Mouse (Mus musculus) layer of hippocampus, postnatal 36 days (tissue): Measurements from ENCODE around the gene Has1. TPM values are rescaled to one million over a fixed set of nuclear protein-coding genes. Genes with fewer than 3 reads are reported as not detected.

Experiments
- DNase-seq, 2 experiments: peaks; one replicate each; pipeline ENCODE4 v3.0.0; 2022
- total RNA-seq, 2 experiments: library from RNA; stranded (reverse); gene quantifications; 2 replicates each; pipeline ENCODE4 v1.2.3; 2021

Gene Has1
- total RNA-seq, 2 experiments from 2014 or later: 0.32 to 0.61 TPM

GRCm38 (mm10) chr17:17843534-17844261 lies 11.3 kb downstream of the Has1 start:
- DNase-seq: no peak

- DNase-seq: no peak
Measured at GRCm38 (mm10) chr17:17840796-17841195, 14.2 kb downstream of the Has1 start.

- no peak for DNase-seq
Measured at GRCm38 (mm10) chr17:17839276-17839675, 15.7 kb downstream of the Has1 start.

- DNase-seq: peak; percentile 95 to 96
Measured at GRCm38 (mm10) chr17:17837919-17838701, 16.9 kb downstream of the Has1 start.

GRCm38 (mm10) chr17:17837426-17837825 lies 17.6 kb downstream of the Has1 start:
- DNase-seq: no peak

DNA sequence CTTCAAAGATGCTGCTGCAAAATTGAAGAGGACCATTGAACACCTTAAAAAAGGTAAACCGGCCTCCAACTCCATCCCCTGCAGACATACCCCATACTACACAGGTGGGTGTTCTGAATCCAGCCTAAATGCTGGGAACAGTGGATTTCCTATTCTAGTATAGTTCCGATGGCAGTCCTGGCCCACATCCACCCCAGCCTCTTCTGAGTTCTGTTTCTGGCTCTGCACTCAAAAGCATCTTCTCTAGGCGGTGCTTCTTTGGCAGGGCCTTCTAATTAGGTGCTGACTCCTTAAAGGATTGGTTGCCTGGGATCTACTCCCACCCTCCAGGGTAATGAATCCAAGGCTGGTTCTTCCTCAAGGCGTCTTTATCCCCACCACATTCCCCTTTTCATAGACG lies 18.9 kb downstream of the Has1 start:
- peak in 1 of 2 experiments; percentile 15 for DNase-seq

- DNase-seq: no peak
Measured at GRCm38 (mm10) chr17:17834896-17835295, 20.1 kb downstream of the Has1 start.

- DNase-seq: no peak
Measured at GRCm38 (mm10) chr17:17830731-17831130, 24.3 kb downstream of the Has1 start.

GRCm38 (mm10) chr17:17829816-17830535 lies 25.0 kb downstream of the Has1 start:
- no peak for DNase-seq

DNA sequence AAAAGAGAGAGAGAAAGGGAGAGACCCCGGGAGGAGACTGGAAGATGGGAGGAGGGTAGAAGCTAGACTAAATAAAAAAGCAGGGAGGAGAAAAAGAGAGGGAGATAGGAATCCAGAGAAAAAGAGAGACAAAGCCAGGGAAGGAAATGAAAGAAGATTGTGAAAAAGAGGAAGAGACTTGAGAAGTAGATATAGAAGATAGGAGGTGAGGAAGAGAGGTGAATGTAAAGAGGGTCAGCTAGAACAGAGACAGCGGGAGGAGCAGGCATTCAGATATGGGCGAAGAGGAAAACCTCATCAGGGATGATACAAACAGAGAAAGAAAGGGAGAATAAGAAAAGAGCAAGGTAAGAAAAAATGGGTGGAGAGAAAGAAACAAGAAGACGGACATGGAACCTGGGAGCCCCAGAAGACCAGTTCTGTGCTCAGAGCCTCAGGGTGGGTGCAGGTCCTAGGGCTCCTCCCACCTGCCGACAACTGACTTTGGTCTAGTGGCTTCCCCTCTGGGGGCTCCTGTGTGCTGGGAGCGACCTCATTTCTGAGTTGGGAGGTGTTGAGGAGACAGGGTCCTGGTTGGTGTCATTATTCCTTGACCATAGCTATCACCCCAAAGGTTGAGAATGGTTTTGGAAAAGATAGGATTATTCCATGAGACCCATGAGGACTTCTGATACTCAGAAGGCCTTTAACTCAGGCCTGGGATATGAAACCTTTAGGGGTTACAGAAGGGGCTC lies 25.8 kb downstream of the Has1 start:
- DNase-seq: peak in 1 of 2 experiments; percentile 19

GRCm38 (mm10) chr17:17828191-17828981 lies 26.6 kb downstream of the Has1 start:
- DNase-seq: peak; percentile 26 to 44

- peak; percentile 44 to 50 for DNase-seq
Measured at GRCm38 (mm10) chr17:17827658-17828190, 27.3 kb downstream of the Has1 start.

DNA sequence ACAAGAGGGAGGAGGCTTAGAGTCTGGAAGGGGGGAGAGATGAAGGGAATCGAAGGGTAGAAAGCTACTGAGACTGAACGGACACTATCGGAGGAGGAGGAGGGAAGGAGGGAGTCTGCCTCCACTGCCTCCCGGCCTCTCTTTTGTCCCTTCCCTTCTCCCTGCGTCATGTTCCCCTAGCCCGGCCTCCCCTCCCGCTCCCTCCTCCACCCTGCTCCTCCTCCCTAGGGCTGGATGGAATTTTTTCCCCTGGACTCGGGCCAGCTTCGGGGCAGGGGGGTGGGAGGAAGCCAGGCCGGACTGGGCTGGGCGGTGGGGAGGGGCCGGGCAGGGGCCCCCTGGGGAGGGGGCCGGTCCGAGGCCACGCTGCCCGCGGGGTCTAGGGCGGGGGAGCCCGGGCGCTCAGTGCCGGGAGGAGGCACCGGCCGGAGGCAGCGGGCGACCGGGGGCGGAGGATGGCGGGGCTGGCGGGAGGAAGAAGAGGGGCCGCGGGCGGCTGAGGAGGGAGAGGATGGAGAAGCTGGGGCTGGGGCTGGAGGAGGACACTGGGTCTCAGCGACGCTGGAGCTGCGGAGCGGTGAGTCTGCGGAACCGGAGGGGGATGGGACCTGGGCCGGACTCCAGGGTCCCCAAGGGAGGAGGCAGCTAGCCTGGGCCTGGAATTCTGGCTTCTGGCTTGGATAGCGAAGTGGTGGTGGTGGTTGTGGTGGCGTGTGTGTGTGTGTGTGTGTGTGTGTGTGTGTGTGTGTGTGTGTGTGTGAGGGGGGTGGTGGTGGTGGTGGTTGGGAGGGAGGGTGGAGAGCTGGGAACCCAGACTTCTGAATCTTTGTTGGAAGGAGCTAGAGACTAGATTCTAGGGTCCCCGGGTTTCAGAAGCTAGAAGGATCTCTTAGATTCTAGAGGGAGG lies 28.0 kb downstream of the Has1 start, which contains the start of gene Spaca6:
TSS of gene Spaca6 (plus strand) at position 408 of the 907 bp plus-strand sequence.
- peak; percentile 91 to 92 for DNase-seq

DNA sequence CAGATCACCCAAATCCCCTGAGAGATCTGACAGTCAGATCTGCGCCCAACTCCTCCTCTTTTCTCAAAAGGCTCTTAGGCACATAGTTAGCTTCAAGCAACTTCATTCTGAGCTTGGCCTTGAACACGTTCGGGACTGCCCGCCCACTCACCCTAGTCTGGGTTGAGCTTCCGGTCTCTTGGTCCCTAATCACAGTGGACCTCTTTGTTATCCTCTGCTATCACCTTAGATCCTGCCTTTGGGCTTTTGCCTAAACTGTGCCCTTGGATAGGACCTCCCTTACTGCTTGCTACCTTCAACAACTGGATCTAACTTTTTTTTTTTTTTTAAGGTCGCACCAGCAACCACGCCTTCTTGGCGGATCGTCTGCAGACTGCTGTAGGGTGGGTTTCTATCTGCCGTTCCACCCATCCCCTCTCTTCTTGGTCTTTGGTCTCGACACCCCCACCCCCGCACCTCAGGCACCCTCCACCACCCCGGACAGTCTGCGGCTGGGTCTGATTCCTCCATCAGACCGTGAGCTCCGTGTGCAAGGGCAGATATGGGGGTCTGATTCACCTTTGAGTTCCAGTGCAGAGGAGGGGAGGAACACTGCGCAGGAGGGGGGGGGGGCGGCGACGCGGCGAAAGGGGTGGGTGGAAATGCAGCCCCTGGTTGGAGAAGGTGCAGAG lies 28.9 kb downstream of the Has1 start:
- peak; percentile 21 to 25 for DNase-seq

DNA sequence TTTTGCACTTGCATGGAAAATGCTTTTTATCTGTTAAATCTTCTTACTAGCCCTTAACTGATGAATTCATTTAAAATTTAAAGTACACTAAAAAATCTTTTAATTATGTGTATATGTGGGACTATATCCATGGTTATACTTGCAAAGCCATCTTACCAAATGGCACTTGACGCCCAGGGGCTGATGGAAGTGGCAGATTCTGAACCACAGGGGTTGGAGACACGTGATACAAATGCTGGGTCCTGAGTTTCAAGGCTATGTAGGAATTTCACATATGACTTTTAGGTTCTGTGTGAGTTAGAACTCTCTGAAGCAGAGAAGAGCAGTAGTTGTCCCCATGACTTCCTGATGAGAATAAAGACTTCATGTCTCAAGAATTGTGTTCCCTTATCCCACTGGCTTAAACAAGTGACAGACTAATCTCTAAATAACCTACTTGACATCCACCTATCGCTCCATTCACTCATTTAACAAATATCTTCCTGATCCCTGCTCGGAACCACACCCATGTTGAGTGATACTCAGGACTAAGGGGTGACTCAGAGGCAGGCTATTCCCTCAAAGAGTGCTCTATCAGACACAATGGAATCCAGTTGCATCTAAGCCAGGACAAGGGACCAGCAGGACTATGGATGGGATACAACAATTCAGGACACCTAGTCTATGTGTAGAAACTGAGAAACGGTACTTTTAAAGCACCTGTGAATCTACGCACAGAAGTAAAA lies 31.2 kb downstream of the Has1 start:
- no peak for DNase-seq

GRCm38 (mm10) chr17:17795527-17795926 lies 59.5 kb downstream of the Has1 start:
- no peak for DNase-seq
